Mouse (Mus musculus) heart, adult 2 months (tissue): ENCODE data around the gene 1700017N19Rik.

ENCODE experiments used
- CTCF ChIP-seq: fragments of 200-600 bp; IDR thresholded peaks from 2 replicates; pipeline ENCODE4 v1.8.1; 2022; ENCODE audit warnings: antibody characterized with exemption, mild to moderate bottlenecking, moderate library complexity
- EP300 ChIP-seq: fragments of 200-500 bp; IDR thresholded peaks from 2 replicates; pipeline ENCODE4 v1.6.1; 2011; ENCODE audit warnings: low read depth, low read length, control low read depth; ENCODE audit not compliant: insufficient read depth
- POLR2A ChIP-seq: fragments of 200-500 bp; IDR thresholded peaks from 2 replicates; pipeline ENCODE4 v1.6.1; 2011; ENCODE audit warnings: mild to moderate bottlenecking, low read depth, low read length, control low read depth; ENCODE audit not compliant: insufficient read depth

GRCm38 (mm10) chr10:100598339-100598738, 8.1 kb downstream of the 1700017N19Rik start:
- no peak for TF ChIP-seq CTCF
- no peak for TF ChIP-seq POLR2A
- TF ChIP-seq EP300: no peak
